Mouse (Mus musculus): Measurements from ENCODE around the gene Maml3. TPM values are rescaled to one million over a fixed set of nuclear protein-coding genes. Genes with fewer than 3 reads are reported as not detected.
A peak's percentile ranks its signal among the peaks of the same experiment; 100 is the strongest.

Maml3 gene
- total and polyA plus RNA-seq, 3 experiments: 0.81 to 1.8 (median 0.98) TPM

DNA sequence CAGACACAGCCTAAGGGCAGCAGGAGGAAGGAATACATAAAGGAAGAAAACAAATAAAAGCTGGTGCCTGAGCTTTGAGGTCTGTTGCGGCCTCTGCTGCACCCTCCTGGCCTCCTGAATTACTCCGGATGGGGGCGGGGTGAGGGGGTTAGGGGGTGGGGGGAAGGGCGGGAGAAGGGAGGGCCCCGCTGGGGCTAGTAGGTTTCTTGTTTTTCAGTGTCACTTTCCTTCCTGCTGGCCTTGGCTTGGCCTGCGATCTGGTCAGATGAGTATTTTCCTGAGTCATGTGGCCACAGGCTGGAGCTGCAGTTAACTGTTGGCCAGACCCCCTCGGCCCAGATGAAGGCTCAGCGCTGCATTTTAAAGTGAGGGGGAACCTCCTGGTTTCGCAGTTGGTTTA is 452.2 kb downstream of the Maml3 start:
- no peaks in the 10 kb centered on the region for H3K27me3 ChIP-seq (replicated peaks)
- TF ChIP-seq JUND (conservative IDR thresholded peaks at IDR 0.05; ENCODE audit: low read depth, low read length) (no peak), RAD21 (IDR thresholded peaks at IDR 0.05; ENCODE audit: low read depth, low read length) (no peak; the same call in 1 of the 2 replicates), CHD2 (IDR thresholded peaks at IDR 0.05; ENCODE audit: low read length) (peak; percentile 85; the same call in 1 of the 2 replicates), BHLHE40 (IDR thresholded peaks at IDR 0.05; ENCODE audit: low read depth, low read length) (0 out of 2 replicates have a peak, but pooled peaks have one; percentile 13), SIN3A (IDR thresholded peaks at IDR 0.05; ENCODE audit: low read length) (0 out of 2 replicates have a peak, but pooled peaks have one; percentile 13), MAZ (IDR thresholded peaks at IDR 0.05; ENCODE audit: low read depth, low read length) (peak; percentile 22), POLR2A (IDR thresholded peaks at IDR 0.05; ENCODE audit: low read depth, low read length) (peak; percentile 75), IRF4 (IDR thresholded peaks at IDR 0.05; ENCODE audit: low read depth, low read length) (peak; percentile 60; the same call in 1 of the 2 replicates), ETS1 (conservative IDR thresholded peaks at IDR 0.05; ENCODE audit: low read depth, low read length) (peak; percentile 59; the same call in 1 of the 2 replicates), ZKSCAN1 (IDR thresholded peaks at IDR 0.05; ENCODE audit: borderline replicate concordance, low read depth, low read length) (no peak), TCF12 (IDR thresholded peaks at IDR 0.05; ENCODE audit: low read depth, low read length) (peak; percentile 59), HCFC1 (IDR thresholded peaks at IDR 0.05; ENCODE audit: low read depth, low read length) (no peak), USF1 (IDR thresholded peaks at IDR 0.05; ENCODE audit: low read depth, low read length) (peak; percentile 74), RCOR1 (conservative IDR thresholded peaks at IDR 0.05; ENCODE audit: low read depth, low read length) (no peak), ZNF384 (IDR thresholded peaks at IDR 0.05; ENCODE audit: low read depth, low read length) (no peak), MXI1 (IDR thresholded peaks at IDR 0.05; ENCODE audit: low read depth, low read length) (peak; percentile 38; the same call in 1 of the 2 replicates)
- peaks cover 22 to 62% of the 10 kb centered on the region in 2 experiments for H3K4me1 ChIP-seq (ENCODE audit: control insufficient read depth in 1 of 2, insufficient read depth in 2 of 2)
- dilution Hi-C loops (cut with MboI; ENCODE audit: extremely low pct_ligation_motif_present, extremely low pct_unique_long_range_greater_than_20kb, low sequenced_read_pairs): no loop called here
- in situ Hi-C loops (cut with MboI; ENCODE audit: low pct_ligation_motif_present, low pct_unique_long_range_greater_than_20kb, low sequenced_read_pairs): no loop called here
- H3K4me3 ChIP-seq (replicated peaks in 1 of 3; ENCODE audit: low read depth in 2 of 3, low read length in 2 of 3, poor library complexity in 1 of 3): peak overlapping the region; percentile 28 to 45 (median 35)
- no peaks in the 10 kb centered on the region for H3K79me2 ChIP-seq (replicated peaks; ENCODE audit: control insufficient read depth, extremely low read depth, insufficient read depth, poor library complexity, severe bottlenecking)
- no peaks in the 10 kb centered on the region for H3K36me3 ChIP-seq (replicated peaks in 1 of 2; ENCODE audit: control insufficient read depth in 1 of 2, insufficient read depth in 1 of 2, low read length in 1 of 2)
- peak overlapping the region; percentile 94 for H3K9ac ChIP-seq (ENCODE audit: insufficient read depth, low read depth)
- H3K4me2 ChIP-seq (ENCODE audit: insufficient read depth, low read depth, poor library complexity, severe bottlenecking): peak overlapping the region; percentile 99
- no peaks in the 10 kb centered on the region for H3K9me3 ChIP-seq (replicated peaks; ENCODE audit: low read length)
- peak; percentile 73 for DNase-seq (ENCODE audit: extremely low read depth)
- H3K27ac ChIP-seq (ENCODE audit: insufficient read depth, low read depth): peak overlapping the region; percentile 99

DNA sequence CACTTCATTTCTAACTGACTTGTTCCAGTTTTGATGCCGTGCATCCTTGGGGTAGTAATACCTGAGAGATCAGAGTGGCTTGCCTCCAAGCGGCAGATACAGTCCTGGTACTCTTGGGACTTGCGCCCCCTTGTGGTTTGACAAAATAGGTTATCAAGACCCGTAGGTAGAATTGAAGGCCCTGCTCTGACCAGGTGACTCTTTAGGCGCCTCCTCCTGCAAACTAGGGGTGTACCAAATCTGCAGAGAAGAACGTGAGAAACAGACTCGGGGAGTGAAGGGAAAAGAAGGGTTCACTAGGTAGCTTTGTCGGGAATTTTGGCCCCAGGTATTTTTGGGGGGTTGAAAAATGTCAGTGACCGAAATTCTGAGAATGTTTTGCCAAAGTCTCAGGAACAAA is 452.6 kb downstream of the Maml3 start:
- H3K27me3 ChIP-seq (replicated peaks): no peaks in the 10 kb centered on the region
- H3K9me3 ChIP-seq (replicated peaks; ENCODE audit: low read length): no peaks in the 10 kb centered on the region
- in situ Hi-C loops (cut with MboI; ENCODE audit: low pct_ligation_motif_present, low pct_unique_long_range_greater_than_20kb, low sequenced_read_pairs): no loop called here
- peak overlapping the region; percentile 86 for H3K27ac ChIP-seq (ENCODE audit: insufficient read depth, low read depth)
- TF ChIP-seq PAX5 (IDR thresholded peaks at IDR 0.05; ENCODE audit: low read length) (no peak), TCF12 (IDR thresholded peaks at IDR 0.05; ENCODE audit: low read depth, low read length) (0 out of 2 replicates have a peak, but pooled peaks have one; percentile 28), MEF2A (IDR thresholded peaks at IDR 0.05; ENCODE audit: borderline replicate concordance, low read depth, low read length) (no peak; the same call in 1 of the 2 replicates), MAZ (IDR thresholded peaks at IDR 0.05; ENCODE audit: low read depth, low read length) (no peak; the same call in 1 of the 2 replicates), GABPA (IDR thresholded peaks at IDR 0.05; ENCODE audit: insufficient replicate concordance, low read depth, low read length) (no peak), SIN3A (IDR thresholded peaks at IDR 0.05; ENCODE audit: low read length) (peak; percentile 67; the same call in 1 of the 2 replicates), CTCF (conservative IDR thresholded peaks at IDR 0.05 in 1 of 2, IDR thresholded peaks at IDR 0.05 in 1 of 2; ENCODE audit: low read depth in 2 of 2, low read length in 2 of 2) (peak; percentile 62 to 91), JUND (conservative IDR thresholded peaks at IDR 0.05; ENCODE audit: low read depth, low read length) (0 out of 2 replicates have a peak, but pooled peaks have one; percentile 13), E2F4 (IDR thresholded peaks at IDR 0.05; ENCODE audit: insufficient replicate concordance, low read depth, low read length) (no peak), SMC3 (IDR thresholded peaks at IDR 0.05; ENCODE audit: low read depth, low read length) (peak; percentile 87), HCFC1 (IDR thresholded peaks at IDR 0.05; ENCODE audit: low read depth, low read length) (peak; percentile 25; the same call in 1 of the 2 replicates), MYC (IDR thresholded peaks at IDR 0.05; ENCODE audit: low read depth, low read length) (0 out of 2 replicates have a peak, but pooled peaks have one; percentile 41), MAX (IDR thresholded peaks at IDR 0.05; ENCODE audit: low read length) (0 out of 2 replicates have a peak, but pooled peaks have one; percentile 19), IRF4 (IDR thresholded peaks at IDR 0.05; ENCODE audit: low read depth, low read length) (peak; percentile 63), ZMIZ1 (IDR thresholded peaks at IDR 0.05; ENCODE audit: low read depth, low read length) (no peak), CHD1 (IDR thresholded peaks at IDR 0.05; ENCODE audit: low read depth, low read length) (0 out of 2 replicates have a peak, but pooled peaks have one; percentile 56), RAD21 (IDR thresholded peaks at IDR 0.05; ENCODE audit: low read depth, low read length) (peak; percentile 68), NELFE (IDR thresholded peaks at IDR 0.05; ENCODE audit: low read depth, low read length) (peak; percentile 46; the same call in 1 of the 2 replicates)
- peak overlapping the region in 1 of 3 experiments; percentile 14 for H3K4me3 ChIP-seq (replicated peaks in 1 of 3; ENCODE audit: low read depth in 2 of 3, low read length in 2 of 3, poor library complexity in 1 of 3)
- DNase-seq (ENCODE audit: extremely low read depth): peak; percentile 94
- peak overlapping the region; percentile 88 for H3K9ac ChIP-seq (ENCODE audit: insufficient read depth, low read depth)
- H3K36me3 ChIP-seq (replicated peaks in 1 of 2; ENCODE audit: control insufficient read depth in 1 of 2, insufficient read depth in 1 of 2, low read length in 1 of 2): no peaks in the 10 kb centered on the region
- dilution Hi-C loops (cut with MboI; ENCODE audit: extremely low pct_ligation_motif_present, extremely low pct_unique_long_range_greater_than_20kb, low sequenced_read_pairs): no loop called here
- H3K4me1 ChIP-seq (ENCODE audit: control insufficient read depth in 1 of 2, insufficient read depth in 2 of 2): peaks cover 24 to 66% of the 10 kb centered on the region in 2 experiments
- peak overlapping the region; percentile 99 for H3K4me2 ChIP-seq (ENCODE audit: insufficient read depth, low read depth, poor library complexity, severe bottlenecking)
- H3K79me2 ChIP-seq (replicated peaks; ENCODE audit: control insufficient read depth, extremely low read depth, insufficient read depth, poor library complexity, severe bottlenecking): no peaks in the 10 kb centered on the region

Measured in CH12.LX (cell line).